Mouse (Mus musculus) adrenal gland, adult 2 months (tissue): ENCODE measurements at regions not wholly inside any gene's neighbourhood (a gene's known extent, or its start where the extent isn't known, plus 50 kb on each side); places are given as distances from the start of the nearest gene placed in this dataset.

ENCODE experiments used
- DNase-seq: peaks from one replicate; pipeline ENCODE4 v3.0.0; 2021

DNA sequence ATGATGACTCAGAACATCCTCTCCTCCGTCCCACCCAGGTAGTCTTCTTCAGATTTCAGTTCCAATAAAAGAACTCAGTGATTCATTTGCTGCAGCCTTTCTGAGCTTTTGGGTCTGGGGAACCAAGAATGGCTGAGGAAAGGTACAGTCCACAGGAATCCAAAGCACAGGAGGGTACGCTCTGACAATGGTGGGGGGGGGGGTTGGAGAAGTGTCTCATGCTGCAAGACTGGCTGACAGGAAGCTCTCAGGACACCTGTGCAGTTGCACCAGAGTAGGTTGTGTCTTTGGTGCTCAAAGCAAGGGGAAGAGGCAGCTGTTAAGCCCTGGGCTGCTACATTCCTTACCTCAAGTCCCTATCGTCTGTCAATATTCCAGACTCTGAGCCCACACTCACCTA lies 192.7 kb upstream of the Bcl6 start:
- no peak for DNase-seq

DNA sequence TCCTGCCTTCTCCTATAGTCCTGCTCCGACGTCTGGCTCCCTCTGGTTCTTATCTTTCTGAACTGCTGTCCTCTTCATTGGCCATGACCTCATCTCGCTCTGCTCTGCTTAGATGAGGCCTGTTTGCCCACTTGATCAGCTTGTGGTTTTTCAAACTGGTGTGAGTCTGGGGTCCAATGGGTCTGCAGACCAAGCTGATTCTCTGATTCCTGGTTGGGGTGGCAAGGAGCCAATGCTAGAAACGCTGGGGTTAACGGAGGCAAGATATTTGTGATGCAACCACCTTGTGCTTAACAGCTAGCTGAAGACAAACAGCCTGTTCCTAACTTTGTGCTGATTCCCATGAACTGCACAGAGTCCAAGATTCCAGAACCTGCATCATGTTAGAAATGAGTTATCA lies 192.0 kb upstream of the Bcl6 start:
- no peak for DNase-seq

DNA sequence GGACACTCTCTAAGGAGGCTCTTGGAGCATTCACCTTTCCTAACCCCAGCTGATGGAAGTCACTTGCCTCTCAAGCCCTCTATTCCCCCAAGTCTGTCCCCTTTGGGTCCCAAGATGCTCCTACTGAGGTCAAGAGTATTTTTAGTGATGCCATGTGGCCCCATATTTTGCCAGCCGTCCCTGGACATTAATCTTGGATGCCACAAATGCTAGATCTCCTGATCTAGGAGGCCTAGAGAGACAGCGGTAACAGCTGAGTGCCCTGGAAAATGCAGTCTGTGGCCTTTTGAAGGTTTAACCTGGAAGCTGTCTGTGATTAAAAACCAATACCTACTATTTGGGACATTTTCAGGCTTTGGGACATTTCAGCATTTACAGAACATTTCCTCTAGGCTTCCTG lies 188.9 kb upstream of the Bcl6 start:
- DNase-seq, result no peak

DNA sequence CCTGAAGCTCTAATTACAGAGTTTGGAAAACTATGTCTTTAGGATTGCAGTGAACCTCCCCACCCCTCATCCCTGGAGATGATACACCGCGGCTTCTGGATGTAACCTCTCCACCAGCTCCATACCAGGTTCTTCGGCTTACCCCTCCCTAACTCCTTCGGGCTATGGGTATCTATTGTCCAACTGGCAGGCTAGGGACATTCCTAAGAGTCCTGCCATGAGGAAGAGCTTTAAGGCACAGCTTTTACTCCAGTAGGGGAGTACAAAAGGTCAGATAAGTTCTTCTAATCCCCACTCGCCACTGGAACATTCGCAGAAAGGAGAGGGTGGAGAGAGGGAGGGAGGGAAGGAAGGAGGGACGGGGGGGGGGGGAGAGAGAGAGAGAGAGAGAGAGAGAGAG lies 188.5 kb upstream of the Bcl6 start:
- no peak for DNase-seq

DNA sequence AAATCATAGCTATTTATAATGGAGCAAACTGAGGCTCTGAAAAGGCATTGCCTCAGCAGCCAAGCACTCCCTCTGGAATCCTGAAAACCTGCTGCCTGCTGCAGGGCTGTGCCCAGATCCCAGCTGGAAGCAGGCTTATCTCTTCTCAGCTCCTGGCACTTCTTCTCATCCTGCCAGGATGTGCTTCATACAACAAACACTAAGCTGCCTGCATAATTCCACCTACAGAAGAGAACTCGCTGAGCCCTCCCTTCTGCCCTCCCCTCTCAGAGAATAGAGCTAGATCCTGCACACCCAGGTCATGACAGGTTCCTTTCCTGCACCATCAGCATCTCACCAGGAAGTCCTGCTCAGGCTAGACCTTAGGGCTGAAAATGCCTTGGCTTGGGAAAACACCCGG lies 187.4 kb upstream of the Bcl6 start:
- no peak for DNase-seq

DNA sequence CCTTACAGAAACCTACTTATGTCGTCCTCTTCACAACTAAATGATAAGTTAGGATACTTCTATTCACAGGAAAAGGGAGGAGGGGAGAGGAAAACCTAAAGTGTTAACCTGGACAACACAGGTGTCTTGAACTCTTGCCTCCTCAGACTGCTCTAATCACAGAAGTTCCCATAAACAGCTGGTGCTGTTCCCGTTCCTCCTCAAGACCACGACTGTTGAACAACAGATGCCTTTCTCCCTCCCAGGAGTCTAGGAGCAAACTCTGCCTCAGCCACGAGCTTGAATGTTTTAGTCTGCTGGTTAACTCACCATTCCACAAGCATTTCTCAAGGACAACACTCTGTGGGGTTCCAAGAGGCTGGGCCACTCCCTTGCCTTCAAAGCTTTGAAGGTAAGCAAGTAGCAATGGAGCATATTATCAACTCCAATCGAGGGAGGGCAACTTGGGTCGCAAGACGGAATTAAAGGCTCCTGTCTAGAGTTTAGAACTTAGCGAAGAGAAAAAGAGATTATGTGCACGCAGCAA lies 186.6 kb upstream of the Bcl6 start:
- DNase-seq, result no peak

DNA sequence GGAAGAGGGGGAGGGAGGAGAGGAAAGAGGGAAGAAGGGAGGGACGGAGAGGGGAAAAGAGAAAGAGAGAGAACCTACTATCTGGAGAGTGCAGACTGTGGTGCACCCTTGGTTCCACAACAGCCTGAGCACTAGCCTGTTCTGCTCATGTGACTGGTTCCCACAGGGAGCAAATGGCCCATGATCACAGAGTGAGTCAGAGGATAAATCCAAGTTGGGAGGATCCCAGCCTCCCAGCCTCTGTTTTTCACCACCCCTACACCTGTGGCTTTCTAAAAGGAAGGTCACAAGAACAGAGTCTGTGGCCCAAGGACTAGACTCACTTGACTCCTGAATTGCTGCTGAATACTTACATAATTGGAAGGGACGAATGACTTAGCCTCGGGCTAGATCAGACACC lies 185.9 kb upstream of the Bcl6 start:
- DNase-seq, result peak; percentile 48

DNA sequence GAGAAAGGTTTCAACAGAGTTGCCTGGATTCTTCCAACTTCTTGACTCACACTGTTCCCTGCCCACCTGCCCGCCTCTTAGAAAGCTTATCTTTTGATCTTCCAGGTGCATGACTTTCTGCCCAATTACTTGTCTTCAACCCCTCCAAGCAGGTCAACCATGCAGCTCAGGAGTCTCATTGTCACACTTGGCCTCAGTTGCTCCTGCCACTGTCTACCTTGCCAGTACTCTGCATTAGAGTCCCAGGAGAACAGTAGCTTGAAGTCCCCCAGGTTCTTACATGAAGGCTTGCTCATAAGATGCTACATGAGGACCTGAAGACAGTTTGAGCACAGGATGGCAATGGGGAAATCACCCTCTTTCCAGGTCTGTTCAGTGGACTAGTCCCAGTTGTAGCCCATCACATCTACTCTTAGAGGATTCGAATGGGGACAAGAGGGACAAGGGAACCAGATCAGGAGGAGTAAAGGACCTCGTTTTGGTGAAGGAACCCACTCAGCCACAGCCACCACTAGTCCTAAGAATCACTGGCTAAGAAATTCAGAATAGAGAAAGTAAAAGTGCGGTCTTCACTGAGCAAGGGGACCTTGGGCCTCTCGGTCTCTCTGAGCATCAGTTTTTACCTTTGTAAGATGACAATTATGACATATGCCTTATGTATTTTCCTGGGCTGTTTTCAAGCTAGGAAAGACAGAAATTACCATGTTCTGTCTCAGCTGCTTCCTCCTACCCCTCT lies 185.3 kb upstream of the Bcl6 start:
- no peak for DNase-seq

DNA sequence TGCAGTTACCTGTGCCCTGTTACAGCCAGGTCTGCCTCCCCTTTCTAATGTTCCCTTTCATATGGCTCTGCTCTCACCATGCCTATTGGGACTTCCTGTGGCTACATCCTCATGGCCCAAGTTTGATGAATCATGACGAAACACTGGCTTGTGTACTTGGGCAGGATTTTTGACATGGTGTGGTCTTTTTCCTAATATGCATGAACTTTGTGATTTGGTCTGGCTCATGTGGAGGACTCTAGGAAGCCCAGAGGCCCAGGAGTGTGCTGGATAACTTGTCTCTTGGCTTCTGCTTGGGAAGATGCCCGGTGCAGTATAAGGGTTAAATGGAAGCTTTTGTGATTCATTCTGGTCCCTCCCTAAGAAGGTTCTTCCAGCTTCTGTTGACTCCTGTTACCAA lies 184.0 kb upstream of the Bcl6 start:
- no peak for DNase-seq

DNA sequence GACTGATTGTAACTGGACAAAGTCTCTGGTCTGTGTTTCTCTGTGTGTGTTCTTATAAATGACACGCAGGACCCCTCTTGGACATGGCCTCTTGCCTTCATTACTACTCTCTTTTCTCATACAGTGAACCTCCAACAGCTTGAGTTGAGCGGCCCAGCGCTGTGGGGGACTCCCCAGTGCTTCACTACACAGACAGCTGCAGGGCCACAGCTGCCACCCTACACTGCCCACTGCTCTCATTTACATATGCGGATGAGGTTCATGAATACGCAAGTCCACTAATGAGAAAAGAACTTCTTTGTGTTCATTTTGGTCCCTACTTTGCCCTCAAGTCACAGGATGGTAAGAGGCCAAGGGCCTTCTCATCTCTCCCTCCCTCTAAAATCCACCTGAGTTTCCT lies 183.4 kb upstream of the Bcl6 start:
- DNase-seq, result no peak

DNA sequence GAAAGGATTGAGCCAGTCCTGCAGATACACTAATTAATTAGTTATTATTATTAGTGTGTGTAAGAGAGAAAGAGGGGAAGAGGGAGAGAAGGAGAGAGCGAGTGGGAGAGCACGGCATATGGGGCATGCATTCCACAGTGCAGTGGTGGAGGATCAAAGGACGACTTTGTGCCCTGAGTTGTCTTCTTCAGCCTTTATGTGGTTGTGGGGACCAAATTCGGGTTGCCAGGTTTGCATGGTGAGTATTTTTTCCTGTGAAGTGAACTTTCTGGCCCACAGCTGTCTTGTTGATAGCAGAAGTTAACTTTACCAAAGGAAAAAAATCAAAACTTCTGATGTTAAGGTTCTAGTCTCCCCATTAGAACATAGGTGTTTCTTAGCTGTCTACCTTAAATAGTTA lies 182.5 kb upstream of the Bcl6 start:
- DNase-seq, result no peak

DNA sequence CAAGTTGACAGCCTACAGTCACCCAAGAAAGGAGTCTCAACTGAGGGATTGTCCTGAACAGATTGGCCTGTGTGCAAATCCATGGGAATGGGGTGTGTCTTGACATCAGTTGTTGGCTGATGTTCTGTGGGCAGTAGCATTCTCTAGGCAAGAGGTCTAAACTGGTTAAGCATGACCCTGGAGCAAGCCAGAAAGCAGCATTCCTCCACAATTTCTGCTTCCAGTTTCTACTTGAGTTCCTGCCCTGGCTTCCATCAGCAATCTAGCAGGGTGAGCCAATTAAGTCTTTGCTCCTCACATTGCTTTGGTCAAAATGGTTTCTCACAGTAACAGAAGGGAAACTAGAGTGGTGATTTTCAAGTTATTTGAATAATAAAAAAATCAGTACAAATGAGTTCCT lies 177.8 kb upstream of the Bcl6 start:
- DNase-seq, result no peak

DNA sequence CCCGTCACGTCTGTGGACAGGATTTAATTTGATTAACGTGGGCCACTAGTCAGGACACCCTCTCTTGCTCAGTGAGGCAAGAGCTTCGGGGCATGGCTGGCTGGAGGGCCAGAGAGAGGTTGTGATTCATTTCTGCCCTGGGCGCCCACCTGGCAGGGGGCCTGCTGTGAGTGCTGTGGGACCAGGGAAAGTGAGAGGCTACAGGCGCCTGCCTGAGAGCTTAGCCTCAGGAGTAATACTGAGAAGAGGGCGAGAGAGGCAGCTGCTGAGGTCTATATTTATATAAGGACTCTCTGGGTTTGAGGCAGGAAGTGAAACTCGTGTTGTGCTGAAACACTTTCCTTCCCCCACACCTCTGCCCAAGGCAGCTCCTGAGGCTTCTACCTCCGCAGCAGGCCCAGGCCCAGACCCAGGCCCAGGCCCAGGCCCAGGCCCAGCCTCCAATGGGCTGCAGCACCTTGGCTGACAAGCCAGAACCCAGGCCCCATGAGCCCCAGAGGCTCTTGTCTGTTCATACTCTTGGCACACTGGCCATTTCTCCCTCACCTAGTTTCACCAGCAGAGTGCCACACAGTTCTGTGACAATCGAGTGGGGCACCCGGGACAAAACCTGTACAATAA lies 176.9 kb upstream of the Bcl6 start:
- no peak for DNase-seq

DNA sequence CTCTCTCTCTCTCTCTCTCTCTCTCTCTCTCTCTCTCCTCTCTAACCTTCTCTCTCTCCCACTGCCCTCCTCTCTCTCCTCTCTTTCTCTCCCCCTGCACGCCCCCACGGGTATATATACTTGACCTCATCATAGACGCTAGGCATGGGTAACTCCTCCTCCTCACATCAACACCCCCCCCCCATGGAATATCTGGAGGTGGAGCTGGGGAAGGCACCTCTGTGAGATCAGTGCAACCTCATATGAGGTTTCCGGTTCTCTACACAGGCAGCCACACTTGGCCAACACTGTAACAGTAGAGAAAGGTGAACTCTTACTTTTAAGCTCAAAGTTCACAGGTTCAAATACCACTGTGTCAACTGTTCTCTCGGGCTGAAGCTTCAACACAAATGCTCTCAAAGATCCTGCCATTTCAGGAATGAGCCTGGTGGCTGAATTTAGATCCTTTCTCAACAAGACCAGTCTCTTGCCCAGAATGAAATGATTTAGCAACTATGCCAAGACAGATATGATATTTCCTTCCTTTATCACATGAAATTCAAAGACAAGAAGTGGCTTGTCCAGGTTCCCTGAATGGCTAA lies 172.1 kb upstream of the Bcl6 start:
- DNase-seq, result no peak

DNA sequence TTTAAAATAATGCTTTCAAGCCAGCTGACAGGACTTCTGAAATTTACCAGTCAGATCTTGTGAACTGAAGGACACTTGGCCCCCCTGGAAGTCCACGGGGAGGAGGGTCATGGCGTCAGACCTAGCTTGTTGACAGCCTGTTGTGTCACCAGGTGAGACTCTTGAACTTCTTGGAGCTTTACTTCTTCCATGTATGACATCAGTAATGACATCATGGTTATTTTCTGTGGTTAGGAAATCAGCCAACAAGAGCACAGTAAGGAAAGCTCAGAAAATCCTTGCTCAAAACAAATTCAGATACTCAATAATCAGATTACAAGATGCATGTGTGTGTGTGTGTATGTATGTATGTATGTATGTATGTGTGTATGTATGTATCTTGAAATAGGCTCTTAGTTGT lies 170.7 kb upstream of the Bcl6 start:
- DNase-seq, result no peak

DNA sequence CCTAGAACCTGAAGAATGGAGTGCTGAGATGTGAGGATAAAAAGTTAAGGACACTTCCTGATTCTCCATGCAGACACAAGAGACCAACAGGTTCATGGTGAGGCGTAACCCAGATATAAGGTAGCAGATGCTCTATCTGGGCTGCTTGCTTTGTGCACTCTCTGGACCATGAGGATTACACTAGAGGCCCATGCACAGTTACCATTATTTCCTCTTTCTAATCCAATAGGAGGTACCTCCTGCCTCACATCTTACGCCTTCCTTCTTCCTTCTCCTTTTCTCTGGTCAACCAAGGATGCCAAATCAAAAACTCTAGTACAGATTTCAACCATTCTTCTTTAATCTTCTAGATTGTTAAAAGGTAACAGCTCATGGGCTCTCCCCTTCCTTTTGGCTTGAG lies 169.1 kb upstream of the Bcl6 start:
- DNase-seq, result no peak

DNA sequence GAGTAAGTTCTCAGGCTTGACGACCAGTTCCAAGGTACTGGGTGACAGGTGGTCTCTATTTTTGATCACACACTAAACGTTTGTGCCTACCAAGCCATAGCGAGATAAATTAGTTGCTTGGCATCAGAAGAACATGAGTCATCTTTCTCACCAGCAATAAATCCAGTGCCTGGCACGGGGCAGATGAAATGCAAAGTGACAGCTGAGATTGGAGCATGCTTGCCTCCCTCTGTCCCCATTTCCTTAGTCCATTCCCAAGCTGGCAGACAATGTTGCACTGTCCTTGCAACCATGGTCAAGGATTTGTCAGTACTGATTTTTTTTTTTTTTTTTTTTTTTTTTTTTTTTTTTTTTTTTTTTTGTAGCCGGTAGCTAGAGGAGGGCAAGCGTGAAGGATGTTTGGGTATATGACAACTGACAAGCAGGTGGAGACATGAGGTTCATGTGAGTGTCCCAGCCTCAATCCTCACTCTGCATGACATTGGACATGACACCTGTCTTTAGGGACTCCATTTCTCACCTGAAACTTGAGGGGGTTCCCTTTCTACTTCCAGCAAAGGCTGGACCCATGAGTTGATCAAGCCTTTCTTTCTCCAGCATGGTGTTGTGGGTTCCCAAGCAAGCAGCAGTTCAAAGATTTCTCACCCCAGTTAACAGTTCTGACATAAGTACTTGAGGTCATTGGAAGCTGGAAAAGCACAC lies 168.2 kb upstream of the Bcl6 start:
- DNase-seq, result peak; percentile 87

DNA sequence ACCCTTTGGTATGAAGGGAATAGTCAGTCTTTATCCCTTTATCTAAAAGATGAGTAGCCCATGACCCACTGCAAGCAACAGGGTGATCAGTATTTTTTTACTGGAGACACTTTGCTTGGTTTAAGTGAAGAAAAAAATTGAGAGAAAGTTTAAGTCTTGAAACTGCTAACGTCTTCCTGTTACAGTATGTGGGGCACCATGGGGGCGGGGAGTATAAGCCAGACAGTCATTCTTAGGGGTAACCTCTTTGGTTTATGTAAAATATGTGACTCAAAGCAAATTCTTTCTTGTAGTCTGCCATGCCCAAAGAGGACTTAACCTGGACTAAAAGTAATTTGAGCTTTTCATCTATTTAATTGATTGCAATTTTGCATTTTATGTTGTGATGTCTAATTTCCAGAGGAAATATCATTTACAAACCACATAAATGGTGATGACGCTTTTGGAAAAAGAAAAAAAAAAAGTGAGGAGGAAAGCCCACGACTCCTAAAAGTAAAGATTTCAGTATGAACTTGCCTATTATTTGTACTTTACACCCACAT lies 166.2 kb upstream of the Bcl6 start:
- no peak for DNase-seq

DNA sequence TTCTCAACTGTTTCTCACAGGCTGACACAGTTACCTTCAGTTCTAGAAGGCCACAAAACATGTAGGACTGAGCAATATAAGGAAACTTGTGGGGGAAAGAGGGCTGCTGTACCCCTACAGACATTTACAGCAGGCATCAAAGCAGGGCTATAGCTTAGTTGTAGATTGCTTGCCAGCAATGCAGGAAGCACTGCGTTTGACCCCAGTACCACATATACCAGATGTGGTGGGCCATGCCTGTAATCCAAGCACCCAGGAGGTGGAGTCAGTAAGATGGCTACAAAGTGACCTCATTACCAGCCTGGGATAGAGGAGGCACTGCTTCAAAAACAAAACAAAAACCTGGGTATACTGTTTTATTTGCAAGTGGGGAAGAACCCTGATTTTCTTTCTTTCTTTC lies 165.3 kb upstream of the Bcl6 start:
- DNase-seq, result no peak

DNA sequence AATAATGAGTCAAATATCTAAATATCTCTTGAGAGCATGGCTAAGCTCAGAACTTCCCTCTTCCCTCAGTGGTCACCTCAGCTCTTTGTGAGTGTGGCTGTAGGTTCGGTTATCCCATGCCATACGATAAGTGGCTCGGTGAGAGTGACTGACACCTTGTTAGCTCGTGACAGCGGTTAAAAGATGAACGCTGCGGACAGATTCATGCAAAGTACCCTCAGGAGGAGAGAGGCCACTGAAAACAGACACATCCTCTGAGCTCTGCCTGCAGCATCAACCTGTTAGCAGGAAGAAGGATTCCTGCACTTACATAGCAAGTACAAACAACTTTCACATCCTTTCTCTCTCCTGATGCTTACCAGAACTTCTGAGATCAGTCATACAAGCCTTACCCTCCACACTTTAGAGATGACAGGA lies 163.2 kb upstream of the Bcl6 start:
- no peak for DNase-seq

DNA sequence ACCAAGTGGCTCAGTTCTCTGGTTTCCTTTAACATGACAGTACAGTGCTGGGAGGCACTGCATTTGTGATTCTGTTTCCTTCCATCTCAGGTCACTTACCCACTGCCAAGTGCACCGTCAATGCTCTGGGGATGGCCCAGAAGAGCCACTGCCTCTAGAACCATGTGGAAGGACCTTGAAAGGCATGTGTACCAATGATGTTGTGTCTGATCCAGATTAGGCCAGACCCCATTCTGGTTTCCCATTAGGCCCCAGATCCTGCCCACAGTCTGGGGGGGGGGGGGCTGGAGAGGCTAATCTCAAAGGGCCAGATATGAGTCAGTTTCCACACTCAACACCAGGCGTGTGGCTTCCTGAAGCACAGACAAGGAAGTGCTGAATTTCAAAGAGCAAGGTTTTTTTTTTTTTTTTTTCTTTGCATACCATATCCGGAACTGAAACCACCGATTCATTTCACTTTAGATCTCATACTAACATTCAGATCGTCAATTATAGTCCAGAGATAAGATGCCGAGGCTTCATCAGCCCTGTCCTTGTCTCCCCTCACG lies 162.6 kb upstream of the Bcl6 start:
- no peak for DNase-seq

DNA sequence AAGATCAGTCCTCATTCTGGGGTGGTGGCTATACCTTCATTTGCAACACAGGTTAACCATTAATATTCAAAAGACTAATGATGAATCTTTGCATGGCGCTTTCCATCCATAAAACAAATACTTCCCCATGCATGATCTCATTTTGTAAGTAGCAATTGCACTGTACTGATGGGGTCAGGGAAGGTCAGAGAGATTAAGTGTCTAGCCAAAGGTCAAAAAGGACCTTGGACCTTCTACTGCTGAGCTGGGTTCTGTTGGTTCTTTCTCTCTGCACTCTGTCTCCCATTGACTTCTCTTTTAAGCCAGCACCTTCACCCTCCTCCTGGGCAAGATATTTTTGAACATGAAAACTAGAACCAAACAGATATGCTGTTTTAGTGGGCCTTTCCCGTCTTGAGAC lies 161.9 kb upstream of the Bcl6 start:
- DNase-seq, result no peak

DNA sequence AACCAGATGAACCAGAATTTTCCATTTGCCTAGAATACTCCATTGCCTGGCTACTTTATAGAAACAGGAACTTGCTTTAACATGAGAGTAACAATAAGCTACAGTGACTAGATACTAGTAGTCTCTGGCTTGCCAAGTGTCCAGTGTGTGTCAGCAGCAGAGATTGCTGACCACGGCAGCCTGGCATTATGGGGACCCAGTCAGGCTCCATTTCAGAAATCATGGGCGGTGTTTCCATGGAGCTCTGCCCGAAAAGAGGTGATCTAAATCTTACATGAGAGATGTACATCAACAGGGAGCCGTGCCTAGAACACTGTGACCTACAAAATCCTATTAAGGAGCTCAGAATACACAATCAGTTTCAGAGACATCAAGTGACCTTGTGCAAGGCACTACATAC lies 160.8 kb upstream of the Bcl6 start:
- DNase-seq, result no peak
